Mouse (Mus musculus): ENCODE measurements around the gene Gipc3. TPM values are rescaled to one million over a fixed set of nuclear protein-coding genes. Genes with fewer than 3 reads are reported as not detected.

Gene Gipc3
- polyA plus RNA-seq, 1 experiment from 2014 or later, result not detected

GRCm38 (mm10) chr10:81302781-81303218 is 40.3 kb downstream of the Gipc3 start:
- no peak overlapping the region for H3K4me3 ChIP-seq (ENCODE audit: low read depth, low read length)
- peak overlapping the region; percentile 4; the same call in 1 of the 2 replicates for H3K27ac ChIP-seq (ENCODE audit: low read length)
- peaks cover 72% of the 10 kb centered on the region for H3K4me1 ChIP-seq (ENCODE audit: control insufficient read depth, low read depth, low read length)
- H3K9me3 ChIP-seq (replicated peaks; ENCODE audit: control insufficient read depth, low read length), result no peaks in the 10 kb centered on the region
- ATAC-seq (ENCODE audit: low read depth), result no peak
- H3K9ac ChIP-seq (ENCODE audit: low read depth, low read length), result 0 out of 2 replicates have a peak overlapping the region, but pooled peaks have one; percentile 29
- 14% methylated on average over 14 of the region's 14 CpGs for WGBS (ENCODE audit: insufficient replicate concordance)
- no peaks in the 10 kb centered on the region for H3K27me3 ChIP-seq (ENCODE audit: control insufficient read depth, insufficient read depth, low read depth, low read length)
- peak overlapping the region; percentile 24; the same call in 1 of the 2 replicates for H3K4me2 ChIP-seq (ENCODE audit: low read depth, low read length)
- peaks cover 14% of the 10 kb centered on the region for H3K36me3 ChIP-seq (ENCODE audit: control insufficient read depth, insufficient read depth)

- H3K9me3 ChIP-seq (replicated peaks; ENCODE audit: control insufficient read depth, low read length), result no peaks in the 10 kb centered on the region
- ATAC-seq (ENCODE audit: low read depth), result no peak
- WGBS (ENCODE audit: insufficient replicate concordance), result 67% methylated on average over 4 of the region's 4 CpGs
- peak overlapping the region; percentile 4; the same call in 1 of the 2 replicates for H3K27ac ChIP-seq (ENCODE audit: low read length)
- H3K27me3 ChIP-seq (ENCODE audit: control insufficient read depth, insufficient read depth, low read depth, low read length), result no peaks in the 10 kb centered on the region
- peaks cover 11% of the 10 kb centered on the region for H3K36me3 ChIP-seq (ENCODE audit: control insufficient read depth, insufficient read depth)
- peak overlapping the region; percentile 24; the same call in 1 of the 2 replicates for H3K9ac ChIP-seq (ENCODE audit: low read depth, low read length)
- H3K4me1 ChIP-seq (ENCODE audit: control insufficient read depth, low read depth, low read length), result peaks cover 77% of the 10 kb centered on the region
- H3K4me3 ChIP-seq (ENCODE audit: low read depth, low read length), result no peak overlapping the region
- peak overlapping the region; percentile 24; the same call in 1 of the 2 replicates for H3K4me2 ChIP-seq (ENCODE audit: low read depth, low read length)
Observed at GRCm38 (mm10) chr10:81302288-81302687, 40.8 kb downstream of the Gipc3 start.

GRCm38 (mm10) chr10:81301321-81301720 is 41.7 kb downstream of the Gipc3 start:
- H3K9me3 ChIP-seq (replicated peaks; ENCODE audit: control insufficient read depth, low read length), result no peaks in the 10 kb centered on the region
- H3K4me1 ChIP-seq (ENCODE audit: control insufficient read depth, low read depth, low read length), result peaks cover 85% of the 10 kb centered on the region
- no peak overlapping the region for H3K9ac ChIP-seq (ENCODE audit: low read depth, low read length)
- H3K36me3 ChIP-seq (ENCODE audit: control insufficient read depth, insufficient read depth), result peaks cover 7% of the 10 kb centered on the region
- H3K4me2 ChIP-seq (ENCODE audit: low read depth, low read length), result no peak overlapping the region
- 64% methylated on average over 9 of the region's 9 CpGs for WGBS (ENCODE audit: insufficient replicate concordance)
- peak overlapping the region; percentile 45 for H3K27ac ChIP-seq (ENCODE audit: low read length)
- no peak for ATAC-seq (ENCODE audit: low read depth)
- no peaks in the 10 kb centered on the region for H3K27me3 ChIP-seq (ENCODE audit: control insufficient read depth, insufficient read depth, low read depth, low read length)
- no peak overlapping the region for H3K4me3 ChIP-seq (ENCODE audit: low read depth, low read length)

- ATAC-seq (ENCODE audit: low read depth), result peak; percentile 66
- Histone ChIP-seq H3K36me3 (ENCODE audit: control insufficient read depth, insufficient read depth) (no peaks in the 10 kb centered on the region), H3K9me3 (replicated peaks; ENCODE audit: control insufficient read depth, low read length) (no peaks in the 10 kb centered on the region), H3K4me1 (ENCODE audit: control insufficient read depth, low read depth, low read length) (peaks cover 94% of the 10 kb centered on the region), H3K27ac (ENCODE audit: low read length) (peak overlapping the region; percentile 90), H3K9ac (ENCODE audit: low read depth, low read length) (no peak overlapping the region), H3K4me2 (ENCODE audit: low read depth, low read length) (peak overlapping the region; percentile 18), H3K4me3 (ENCODE audit: low read depth, low read length) (no peak overlapping the region), H3K27me3 (ENCODE audit: control insufficient read depth, insufficient read depth, low read depth, low read length) (no peaks in the 10 kb centered on the region)
- WGBS (ENCODE audit: insufficient replicate concordance), result 72% methylated on average over 9 of the region's 9 CpGs
Observed at GRCm38 (mm10) chr10:81300352-81300907, 42.6 kb downstream of the Gipc3 start.

GRCm38 (mm10) chr10:81299585-81300351 is 43.3 kb downstream of the Gipc3 start:
- peak; percentile 10; the same call in 1 of the 2 replicates for ATAC-seq (ENCODE audit: low read depth)

GRCm38 (mm10) chr10:81298369-81299100 is 44.5 kb downstream of the Gipc3 start:
- Histone ChIP-seq H3K36me3 (ENCODE audit: control insufficient read depth, insufficient read depth) (no peaks in the 10 kb centered on the region), H3K4me2 (ENCODE audit: low read depth, low read length) (no peak overlapping the region), H3K4me1 (ENCODE audit: control insufficient read depth, low read depth, low read length) (peaks cover 97% of the 10 kb centered on the region), H3K4me3 (ENCODE audit: low read depth, low read length) (no peak overlapping the region), H3K27me3 (ENCODE audit: control insufficient read depth, insufficient read depth, low read depth, low read length) (no peaks in the 10 kb centered on the region), H3K27ac (ENCODE audit: low read length) (peak overlapping the region; percentile 90), H3K9me3 (replicated peaks; ENCODE audit: control insufficient read depth, low read length) (no peaks in the 10 kb centered on the region), H3K9ac (ENCODE audit: low read depth, low read length) (peak overlapping the region; percentile 5; the same call in 1 of the 2 replicates)
- whole genome bisulfite sequencing (ENCODE audit: insufficient replicate concordance), result 68% methylated on average over 17 of the region's 17 CpGs
- no peak for ATAC-seq (ENCODE audit: low read depth)

More at GRCm38 (mm10) chr10:81299585-81300351, 43.3 kb downstream of the Gipc3 start:
- peak overlapping the region; percentile 25; the same call in 1 of the 2 replicates for H3K9ac ChIP-seq (ENCODE audit: low read depth, low read length)
- 62% methylated on average over 14 of the region's 14 CpGs for WGBS (ENCODE audit: insufficient replicate concordance)
- H3K4me2 ChIP-seq (ENCODE audit: low read depth, low read length), result peak overlapping the region; percentile 18
- H3K9me3 ChIP-seq (replicated peaks; ENCODE audit: control insufficient read depth, low read length), result no peaks in the 10 kb centered on the region
- no peaks in the 10 kb centered on the region for H3K27me3 ChIP-seq (ENCODE audit: control insufficient read depth, insufficient read depth, low read depth, low read length)
- H3K4me3 ChIP-seq (ENCODE audit: low read depth, low read length), result no peak overlapping the region
- H3K4me1 ChIP-seq (ENCODE audit: control insufficient read depth, low read depth, low read length), result peaks cover 96% of the 10 kb centered on the region
- H3K27ac ChIP-seq (ENCODE audit: low read length), result peak overlapping the region; percentile 90
- H3K36me3 ChIP-seq (ENCODE audit: control insufficient read depth, insufficient read depth), result no peaks in the 10 kb centered on the region

GRCm38 (mm10) chr10:81297845-81298244 is 45.2 kb downstream of the Gipc3 start:
- Histone ChIP-seq H3K9ac (ENCODE audit: low read depth, low read length) (peak overlapping the region; percentile 40), H3K27ac (ENCODE audit: low read length) (peak overlapping the region; percentile 90), H3K4me2 (ENCODE audit: low read depth, low read length) (peak overlapping the region; percentile 18; the same call in 1 of the 2 replicates), H3K9me3 (replicated peaks; ENCODE audit: control insufficient read depth, low read length) (no peaks in the 10 kb centered on the region), H3K4me3 (ENCODE audit: low read depth, low read length) (no peak overlapping the region), H3K36me3 (ENCODE audit: control insufficient read depth, insufficient read depth) (no peaks in the 10 kb centered on the region), H3K27me3 (ENCODE audit: control insufficient read depth, insufficient read depth, low read depth, low read length) (no peaks in the 10 kb centered on the region), H3K4me1 (ENCODE audit: control insufficient read depth, low read depth, low read length) (peaks cover 93% of the 10 kb centered on the region)
- ATAC-seq (ENCODE audit: low read depth), result peak; percentile 25
- WGBS (ENCODE audit: insufficient replicate concordance), result 22% methylated on average over 10 of the region's 10 CpGs

DNA sequence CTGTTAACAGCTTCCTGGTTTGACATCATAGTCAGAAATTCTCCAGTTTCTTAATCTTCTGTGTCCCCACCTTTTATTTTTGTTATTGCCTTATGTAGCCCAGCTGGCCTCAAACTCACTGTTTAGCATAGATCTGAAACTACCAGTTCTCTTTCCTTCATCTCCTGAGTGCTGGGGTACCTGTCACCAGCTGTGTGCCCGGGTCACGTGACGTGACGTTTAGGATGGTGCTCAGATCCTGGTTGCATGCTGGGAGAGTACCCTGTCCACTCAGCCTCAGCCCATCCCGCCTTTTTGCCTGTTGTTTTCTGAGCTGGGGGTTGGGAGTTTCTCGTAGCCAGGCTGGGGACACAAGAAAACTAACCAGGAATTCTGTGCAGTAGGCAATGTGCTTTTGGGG is 45.8 kb downstream of the Gipc3 start:
- no peaks in the 10 kb centered on the region for H3K27me3 ChIP-seq (ENCODE audit: control insufficient read depth, insufficient read depth, low read depth, low read length)
- H3K27ac ChIP-seq (ENCODE audit: low read length), result peak overlapping the region; percentile 90
- H3K9me3 ChIP-seq (replicated peaks; ENCODE audit: control insufficient read depth, low read length), result no peaks in the 10 kb centered on the region
- no peaks in the 10 kb centered on the region for H3K36me3 ChIP-seq (ENCODE audit: control insufficient read depth, insufficient read depth)
- H3K4me2 ChIP-seq (ENCODE audit: low read depth, low read length), result 0 out of 2 replicates have a peak overlapping the region, but pooled peaks have one; percentile 18
- H3K4me1 ChIP-seq (ENCODE audit: control insufficient read depth, low read depth, low read length), result peaks cover 89% of the 10 kb centered on the region
- 57% methylated on average over 6 of the region's 6 CpGs for WGBS (ENCODE audit: insufficient replicate concordance)
- no peak for ATAC-seq (ENCODE audit: low read depth)
- H3K4me3 ChIP-seq (ENCODE audit: low read depth, low read length), result no peak overlapping the region
- peak overlapping the region; percentile 40; the same call in 1 of the 2 replicates for H3K9ac ChIP-seq (ENCODE audit: low read depth, low read length)
